Mouse (Mus musculus) mouse trophoblast stem cell (cell line): ENCODE measurements at regions not wholly inside any gene's neighbourhood (a gene's known extent, or its start where the extent isn't known, plus 50 kb on each side); places are given as distances from the start of the nearest gene placed in this dataset.

ENCODE experiments used
- in situ Hi-C, 2 experiments: fragments of 300-500 bp; cut with MseI, MboI; formaldehyde crosslinking; loops; 2 replicates in 1 of 2; 3 replicates in 1 of 2; pipeline ENCODE4 v1.15.1; 2025

DNA sequence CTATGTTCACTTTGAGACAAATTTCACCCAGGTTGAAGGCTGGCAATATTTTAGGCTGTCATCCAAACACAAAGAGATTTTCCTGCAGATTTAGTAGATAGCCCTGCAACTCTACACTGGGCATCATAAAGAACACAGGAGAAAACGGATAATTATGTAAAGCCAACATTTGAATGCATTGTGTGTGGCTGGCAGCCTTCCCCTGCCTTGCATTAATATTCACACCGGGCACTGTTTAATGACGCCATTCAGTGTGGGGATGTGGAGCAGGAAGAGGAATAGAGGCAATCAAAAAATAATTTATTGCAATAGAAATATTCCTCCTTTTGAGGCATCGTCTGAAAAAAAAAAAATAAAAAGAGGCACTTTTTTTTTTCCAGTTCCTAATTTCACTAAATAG is 105.7 kb downstream of the Samd5 start:
- in situ Hi-C loops, result no loop called here

DNA sequence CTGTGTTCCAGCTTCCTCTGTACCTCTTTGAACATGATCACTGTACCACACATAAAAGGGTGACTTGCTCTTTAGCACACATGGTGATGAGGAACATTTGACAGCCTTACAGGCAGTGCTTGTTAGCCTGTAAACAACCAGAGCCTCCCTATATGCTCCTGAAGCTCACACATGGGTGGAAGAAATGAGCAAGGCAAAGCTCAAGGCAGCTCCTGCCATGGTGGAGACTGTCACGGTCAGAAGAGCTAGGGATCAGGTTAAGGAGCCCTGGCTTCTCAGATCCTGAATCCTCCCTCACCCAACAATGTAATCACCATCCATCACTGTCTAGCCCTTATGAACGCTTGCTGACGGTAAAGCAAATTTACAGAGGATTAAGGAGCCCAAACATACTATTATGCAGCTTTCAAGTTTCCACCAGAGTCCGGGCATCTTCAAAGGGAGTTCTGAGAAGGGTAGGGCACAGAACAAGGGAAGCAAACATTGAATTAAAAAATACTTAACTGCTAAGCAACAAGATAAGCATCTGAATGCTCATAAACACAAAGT is 117.4 kb downstream of the Samd5 start:
- in situ Hi-C loops, result no loop called here

GRCm38 (mm10) chr10:9557092-9557491 is 117.9 kb downstream of the Samd5 start:
- in situ Hi-C loops, result no loop called here

GRCm38 (mm10) chr10:9553946-9554345 is 121.1 kb downstream of the Samd5 start:
- in situ Hi-C loops, result no loop called here

GRCm38 (mm10) chr10:9549913-9550709 is 124.9 kb downstream of the Samd5 start:
- in situ Hi-C loops, result no loop called here

DNA sequence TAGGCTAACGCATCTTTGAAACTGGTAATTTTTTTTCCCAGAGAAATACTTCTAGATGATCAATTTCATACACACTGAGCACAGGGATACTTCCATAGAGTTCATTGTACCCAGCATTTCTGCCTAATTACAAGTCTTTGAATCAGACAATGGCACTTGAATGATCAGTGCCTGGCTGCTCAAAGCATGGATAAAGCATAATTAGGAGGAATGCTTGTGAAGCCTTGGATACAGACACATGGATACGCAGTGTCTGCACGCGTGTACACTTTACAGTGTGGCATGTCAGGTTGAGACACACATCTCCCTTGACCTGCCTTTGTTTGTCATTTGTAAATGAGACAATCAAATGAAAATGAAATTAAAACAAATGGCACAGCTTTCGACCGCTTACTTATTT is 129.2 kb downstream of the Samd5 start:
- in situ Hi-C loops, result no loop called here

DNA sequence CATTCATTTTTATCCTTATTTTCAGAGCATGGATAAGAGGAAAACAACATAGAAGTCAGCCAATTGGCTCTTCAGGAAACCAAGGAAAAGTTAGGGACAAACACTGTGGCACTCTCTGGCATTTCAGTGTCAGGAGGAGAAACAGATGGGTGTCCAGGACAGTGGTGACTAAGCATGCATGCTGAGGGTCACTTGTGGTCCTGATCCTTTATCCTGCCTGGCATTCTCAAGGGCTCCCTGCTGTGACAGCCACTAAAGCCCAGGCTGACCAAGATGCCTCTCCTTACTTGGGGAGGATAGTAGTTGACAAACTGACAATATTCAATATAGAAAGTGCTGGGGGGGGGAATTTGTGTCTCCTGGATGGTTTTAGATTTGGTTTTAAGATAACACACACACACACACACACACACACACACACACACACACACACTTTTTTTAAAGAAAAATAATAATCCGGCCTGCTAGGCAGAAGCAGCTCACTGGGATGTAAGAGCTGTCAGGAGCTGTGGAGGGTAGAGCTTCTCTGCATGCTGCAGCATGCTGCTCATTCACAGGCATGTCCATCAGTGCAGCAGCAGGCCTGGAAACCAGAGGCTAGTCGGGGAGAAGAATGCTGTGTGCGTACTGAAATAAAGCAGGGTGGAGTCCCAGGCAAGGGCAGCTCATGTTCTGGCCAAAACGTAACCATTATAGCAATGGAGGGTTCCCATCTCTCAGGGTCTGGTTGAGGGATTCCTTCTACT is 130.8 kb downstream of the Samd5 start:
- in situ Hi-C loops, result no loop called here

DNA sequence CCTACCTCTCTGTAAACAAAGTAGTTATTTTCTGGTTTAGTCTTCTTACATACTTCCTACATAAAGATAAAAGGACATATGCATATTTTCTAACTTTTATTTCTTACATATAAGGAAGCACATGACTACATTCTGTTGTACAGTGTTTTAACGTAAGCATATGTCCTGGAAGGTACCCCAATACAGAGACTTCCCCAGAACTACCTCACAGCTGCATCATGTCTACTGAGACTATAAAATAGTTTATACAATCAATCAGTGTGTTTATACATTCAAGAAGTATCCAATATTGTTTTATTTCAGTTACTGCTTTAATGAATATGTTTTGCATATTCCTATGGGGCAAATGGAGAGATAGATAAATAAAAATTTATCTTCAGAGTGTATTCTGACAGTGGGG is 133.4 kb downstream of the Samd5 start:
- in situ Hi-C loops, result no loop called here

- in situ Hi-C loops, result no loop called here
Measured at GRCm38 (mm10) chr10:9537686-9538085, 137.3 kb downstream of the Samd5 start.

DNA sequence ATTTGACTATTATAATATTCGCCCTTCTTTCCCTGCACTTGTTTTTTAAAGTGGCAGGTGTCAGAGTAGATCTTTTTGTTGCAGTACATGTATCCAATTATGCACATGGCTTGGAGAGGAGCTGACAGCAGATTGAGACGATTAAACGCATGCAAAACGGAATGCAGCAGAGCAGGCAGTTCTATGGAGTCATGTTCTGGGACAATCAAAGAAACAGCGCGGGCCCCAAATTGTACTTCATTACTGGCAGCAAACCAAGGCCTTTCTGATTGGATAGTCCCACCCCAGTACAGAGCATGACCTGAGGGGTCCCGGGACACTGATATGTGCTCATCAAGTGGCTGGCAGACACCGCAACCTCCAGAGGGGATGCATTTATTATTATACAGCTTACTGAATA is 140.5 kb downstream of the Samd5 start:
- in situ Hi-C loops, result no loop called here

DNA sequence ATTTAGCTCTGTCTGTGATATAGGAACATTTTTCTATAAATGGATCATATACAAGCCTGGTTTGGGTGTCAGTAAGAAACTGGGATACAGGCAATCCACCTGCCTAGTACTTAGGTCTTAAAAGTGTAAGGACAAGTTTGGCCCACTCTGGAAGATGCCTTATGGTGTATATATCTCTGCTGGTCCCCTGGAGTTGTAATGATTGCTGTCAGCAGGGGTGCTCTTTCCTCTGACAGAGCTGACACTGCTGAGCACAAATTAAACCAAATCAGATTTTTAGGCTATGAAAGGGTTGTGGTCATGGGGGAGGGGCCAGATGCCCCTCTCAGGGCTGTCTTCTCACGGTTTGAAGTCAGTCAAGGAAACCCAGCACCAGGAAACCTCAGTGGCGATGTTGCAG is 141.7 kb downstream of the Samd5 start:
- in situ Hi-C loops, result no loop called here

- in situ Hi-C loops, result no loop called here
Measured at GRCm38 (mm10) chr10:9531931-9532330, 143.1 kb downstream of the Samd5 start.

DNA sequence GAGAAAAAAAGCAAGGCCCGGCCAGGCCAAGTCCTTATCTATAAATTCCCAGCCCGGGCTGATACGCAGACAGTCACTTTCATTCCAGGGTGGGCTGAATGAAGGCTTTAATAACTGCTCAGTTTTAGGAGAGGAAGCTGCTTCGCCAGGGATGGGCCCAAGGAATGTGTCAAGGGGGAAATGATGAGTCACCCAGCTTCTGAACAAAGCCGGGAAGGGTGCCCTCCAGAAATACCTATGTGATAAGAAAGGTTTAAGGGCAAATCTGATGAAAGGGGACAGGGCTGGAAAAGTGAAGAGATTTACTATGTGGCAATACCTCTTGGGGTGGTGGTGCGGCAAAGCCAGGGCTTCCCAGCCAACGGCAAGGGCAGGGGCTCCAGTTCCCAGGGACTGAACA is 145.6 kb downstream of the Samd5 start:
- in situ Hi-C loops, result no loop called here

- in situ Hi-C loops, result no loop called here
Measured at GRCm38 (mm10) chr10:9528066-9528465, 146.9 kb downstream of the Samd5 start.

DNA sequence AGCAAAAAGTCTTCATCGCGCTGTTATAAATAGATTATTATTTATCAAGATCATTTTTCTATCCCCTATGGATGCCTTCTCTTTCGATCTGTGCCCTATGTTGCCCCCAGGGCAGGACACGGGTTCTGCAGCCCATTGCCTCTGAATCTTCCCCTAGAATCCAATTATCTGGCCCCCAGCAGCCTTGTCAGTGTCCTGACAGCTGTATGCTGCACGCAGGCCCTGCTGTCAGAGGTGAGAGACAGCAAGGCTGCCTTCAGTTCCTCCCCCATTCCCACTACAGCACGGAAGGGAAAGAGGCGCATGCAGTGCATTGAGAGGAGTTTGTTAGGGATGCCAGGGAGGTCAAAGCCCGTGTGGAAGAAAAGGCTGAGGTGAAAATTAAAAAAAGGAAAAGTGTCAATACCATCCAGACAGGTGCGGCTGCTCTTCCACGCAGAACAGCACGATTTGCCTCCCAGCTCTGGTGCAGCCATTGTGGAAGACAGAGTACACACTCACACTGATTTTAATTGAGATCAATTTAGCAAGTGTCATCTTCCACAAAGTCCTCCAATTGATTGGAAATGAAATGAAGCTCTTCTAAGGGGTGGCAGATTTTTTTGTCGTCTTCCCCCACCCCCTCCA is 165.1 kb downstream of the Samd5 start:
- in situ Hi-C loops, result no loop called here

GRCm38 (mm10) chr10:9509092-9509671 is 165.8 kb downstream of the Samd5 start:
- in situ Hi-C loops, result no loop called here

DNA sequence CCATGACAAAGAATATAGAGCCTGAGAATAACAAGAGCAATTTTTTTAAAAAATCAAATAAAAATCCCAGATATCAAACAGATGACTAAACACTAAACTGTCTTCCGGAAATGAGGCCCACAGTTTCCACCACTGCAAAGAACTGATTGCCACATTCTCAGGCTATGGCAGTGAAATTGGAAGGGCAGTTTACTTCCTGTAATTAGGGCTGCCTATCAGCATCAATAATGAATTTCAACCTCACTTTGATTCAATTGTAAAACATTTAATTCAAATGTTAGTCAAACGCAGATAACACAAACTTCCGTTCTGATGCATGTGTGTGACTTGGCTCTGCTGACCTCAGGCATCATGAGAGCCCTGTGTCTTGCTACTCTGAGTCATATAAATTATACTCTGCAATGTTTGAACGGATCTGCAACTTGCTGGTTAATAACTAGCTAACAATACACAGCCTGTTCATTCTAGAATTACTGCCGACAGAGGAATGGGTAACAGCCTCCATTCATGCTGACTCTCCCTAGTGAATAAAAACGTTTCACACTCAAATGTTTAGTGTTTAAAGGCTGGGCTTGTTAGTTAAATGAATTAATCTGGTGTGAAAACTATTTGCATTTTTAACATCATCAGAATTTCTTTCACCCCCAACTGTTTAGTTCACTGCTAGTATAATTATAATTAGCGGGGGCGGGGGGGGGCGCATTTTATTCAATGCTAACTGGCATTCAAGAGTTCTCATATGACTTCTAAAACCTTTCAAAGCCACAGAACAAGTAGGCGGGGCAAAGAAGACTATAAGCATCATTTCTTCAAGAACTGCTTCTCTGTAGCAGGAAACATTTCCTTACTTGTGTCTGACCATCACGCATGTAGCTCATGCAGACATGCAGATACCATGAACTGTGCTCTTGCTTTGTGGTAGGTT is 171.2 kb downstream of the Samd5 start:
- in situ Hi-C loops, result no loop called here

GRCm38 (mm10) chr10:9498550-9498949 is 176.5 kb downstream of the Samd5 start:
- in situ Hi-C loops, result no loop called here

DNA sequence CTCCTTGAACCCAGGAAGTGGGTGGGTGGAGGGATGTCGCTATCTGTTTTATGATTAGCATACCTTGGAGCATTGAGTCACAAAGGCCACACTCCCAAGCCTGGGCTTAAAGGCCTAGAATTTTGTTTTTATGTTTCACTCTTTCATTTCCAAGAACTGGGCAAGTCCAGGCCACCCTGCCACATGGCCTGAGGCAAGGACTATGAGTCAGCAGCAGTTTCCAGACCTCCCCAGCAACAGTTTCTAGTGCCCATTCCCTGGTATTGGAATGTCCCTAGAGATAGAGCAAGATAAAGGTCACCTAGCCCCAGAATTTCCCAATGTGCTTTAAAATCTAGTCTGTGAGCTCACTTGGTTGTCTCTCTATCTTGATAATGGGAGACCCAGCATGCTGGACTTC is 178.0 kb downstream of the Samd5 start:
- in situ Hi-C loops, result no loop called here

DNA sequence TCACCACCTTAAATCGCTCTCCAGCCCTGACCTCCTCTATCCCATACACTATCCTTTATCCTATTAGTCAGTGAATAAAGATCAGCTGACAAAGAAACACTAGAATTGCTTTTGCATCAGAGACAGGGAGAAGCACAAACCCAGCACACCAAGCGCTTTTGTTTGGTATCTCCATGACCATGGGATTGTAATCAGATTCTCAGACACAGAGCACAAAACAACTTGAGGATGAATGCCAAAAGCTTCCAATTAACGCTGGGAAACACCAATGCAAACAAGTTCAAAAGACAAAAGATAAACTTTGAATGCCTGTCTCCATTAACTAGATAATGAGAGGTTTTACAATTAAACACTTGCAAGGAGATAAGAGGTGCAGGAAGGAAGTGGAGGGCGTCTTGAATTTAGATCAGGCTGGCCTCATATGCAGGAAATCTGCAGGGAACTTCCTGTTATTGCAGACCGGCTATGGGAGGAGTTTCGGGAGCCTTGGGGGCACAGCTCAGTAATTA is 179.8 kb downstream of the Samd5 start:
- in situ Hi-C loops, result no loop called here

DNA sequence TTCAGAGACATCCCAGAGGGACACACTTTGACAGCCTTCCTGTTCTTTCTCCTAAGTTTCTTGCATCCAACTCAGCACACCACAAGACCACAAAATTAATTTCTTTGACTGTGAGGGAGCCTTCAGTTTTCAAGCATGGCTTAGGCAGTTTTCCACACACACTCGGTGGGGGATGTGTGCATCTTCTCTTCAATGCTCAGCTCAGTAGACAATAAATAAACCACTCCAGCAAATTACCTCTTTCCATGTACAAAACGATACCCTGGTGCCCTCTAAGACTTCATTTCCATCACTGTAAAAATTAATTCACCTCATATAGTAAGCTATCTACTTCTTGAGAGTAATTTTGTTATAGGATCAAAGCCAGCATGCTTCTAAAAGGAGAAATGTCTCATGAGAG is 184.6 kb downstream of the Samd5 start:
- in situ Hi-C loops, result no loop called here
